Mouse (Mus musculus) adrenal gland, postnatal 10 days (tissue): ENCODE measurements around the gene Nr1h4. TPM values are rescaled to one million over a fixed set of nuclear protein-coding genes. Genes with fewer than 3 reads are reported as not detected.

Experiments
- DNase-seq: peaks from one replicate; pipeline ENCODE4 v3.0.0; 2021; ENCODE audit warnings: mixed read lengths
- total RNA-seq, 2 experiments: library from RNA; stranded (reverse); gene quantifications; 2 replicates each; pipeline ENCODE4 v1.2.3; 2021

Gene Nr1h4
- total RNA-seq, 2 experiments from 2014 or later = 14.5 to 19.2 TPM

DNA sequence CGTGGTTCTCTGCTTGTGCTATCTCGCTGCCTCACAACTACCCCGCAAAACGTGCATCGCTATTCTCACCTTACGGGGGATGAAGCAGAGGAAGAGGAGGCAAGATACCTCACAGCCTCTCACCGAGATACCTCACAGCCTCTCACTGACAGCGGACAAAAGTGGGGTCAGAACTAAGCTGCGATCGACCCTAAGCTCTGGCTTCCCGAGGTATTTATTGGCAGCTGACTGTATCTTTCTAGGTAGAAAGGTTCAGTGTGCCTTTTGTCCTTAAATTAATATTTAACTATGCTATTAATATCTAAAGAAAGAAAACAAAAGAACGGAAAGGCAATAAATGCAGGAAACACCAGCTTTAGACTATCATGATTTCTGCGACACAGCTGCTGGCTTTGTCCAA is 100.6 kb downstream of the Nr1h4 start:
- DNase-seq = no peak

DNA sequence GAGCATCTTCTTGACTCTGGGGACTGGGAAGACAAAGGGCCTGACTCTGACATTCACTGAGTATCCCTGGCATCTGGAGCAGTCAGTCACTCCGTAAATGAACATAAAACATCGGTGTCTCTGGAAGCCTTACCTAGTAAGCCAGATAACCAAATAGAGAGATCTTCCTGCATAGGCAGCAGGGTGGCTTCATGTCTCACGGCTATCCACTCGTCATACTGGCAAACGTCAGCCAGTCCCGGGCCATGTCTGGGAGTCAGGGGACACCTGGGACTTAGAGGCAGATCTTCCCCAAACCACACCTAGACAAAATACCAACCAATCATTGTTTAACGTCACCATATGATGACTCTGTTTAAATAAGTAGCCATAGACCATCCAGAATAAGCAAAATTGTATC is 102.6 kb downstream of the Nr1h4 start:
- no peak for DNase-seq

DNA sequence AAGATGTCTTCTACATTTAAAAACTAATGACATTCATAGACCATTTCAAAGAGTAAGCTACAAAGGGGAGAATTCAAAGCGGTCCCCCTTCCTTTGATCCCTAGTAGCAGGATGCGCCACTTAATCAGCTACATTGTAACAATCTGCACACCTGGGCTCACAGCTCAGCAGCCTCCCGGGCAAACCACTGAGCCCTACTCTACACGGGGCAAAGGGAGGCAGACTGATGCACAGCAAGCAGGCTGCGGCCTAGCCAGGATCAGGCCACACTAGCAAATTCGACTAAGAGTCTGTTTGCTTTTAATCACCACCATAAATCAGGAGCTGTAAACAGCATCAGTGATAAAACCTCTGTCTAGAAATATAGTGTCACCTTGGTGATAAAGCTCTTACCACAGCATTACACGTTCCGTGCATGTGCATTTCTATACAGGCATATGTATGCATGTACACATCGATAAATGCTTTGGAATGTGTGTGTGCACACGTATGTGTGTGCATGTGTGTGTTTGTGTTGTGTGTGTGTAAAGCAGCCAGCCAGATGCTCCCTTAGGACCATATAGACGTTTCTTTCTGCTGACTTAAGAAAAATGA is 108.5 kb downstream of the Nr1h4 start:
- no peak for DNase-seq

DNA sequence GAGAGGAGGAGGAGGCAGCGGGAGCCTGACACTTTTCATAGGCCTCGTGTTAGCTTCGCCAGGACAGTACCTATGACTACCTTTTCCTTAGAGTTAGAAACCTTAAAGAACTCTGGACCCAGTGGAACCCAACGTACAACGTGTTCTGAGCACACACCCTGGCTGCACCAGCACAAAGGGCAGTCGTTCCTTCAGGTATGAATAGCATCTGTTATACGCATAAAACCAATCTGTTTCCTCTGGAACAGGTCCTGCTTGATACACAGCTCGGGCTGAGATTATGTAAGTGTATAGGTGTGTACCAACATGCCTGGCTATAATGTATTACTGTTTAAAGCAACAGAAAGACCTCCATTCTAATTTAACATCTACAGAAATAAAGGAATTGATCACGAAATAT is 109.2 kb downstream of the Nr1h4 start:
- DNase-seq = no peak

- no peak for DNase-seq
These were observed 110.1 kb downstream of the Nr1h4 start for GRCm38 (mm10) chr10:89423164-89423778.

GRCm38 (mm10) chr10:89422504-89423158 is 110.8 kb downstream of the Nr1h4 start:
- no peak for DNase-seq

DNA sequence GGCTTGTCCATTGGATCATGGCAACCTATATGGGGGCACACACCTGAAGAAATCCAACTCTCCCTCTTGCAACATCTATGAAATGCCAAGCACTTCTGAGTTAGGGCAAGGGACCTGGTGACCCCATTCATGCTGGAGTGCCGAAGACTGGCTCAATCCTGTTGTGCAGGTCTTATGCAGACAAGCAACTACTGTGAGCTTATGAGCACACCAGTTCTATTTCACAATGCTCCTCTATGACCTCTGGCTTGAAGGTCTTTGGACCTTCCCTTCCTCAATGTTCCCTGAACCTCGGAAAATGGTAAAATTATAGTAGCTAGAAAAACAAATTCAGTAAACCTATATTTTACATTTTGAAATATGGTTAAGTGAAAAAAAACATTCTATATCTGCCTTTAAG is 115.4 kb downstream of the Nr1h4 start:
- no peak for DNase-seq

- no peak for DNase-seq
These were observed 117.9 kb downstream of the Nr1h4 start for GRCm38 (mm10) chr10:89415478-89415877.

DNA sequence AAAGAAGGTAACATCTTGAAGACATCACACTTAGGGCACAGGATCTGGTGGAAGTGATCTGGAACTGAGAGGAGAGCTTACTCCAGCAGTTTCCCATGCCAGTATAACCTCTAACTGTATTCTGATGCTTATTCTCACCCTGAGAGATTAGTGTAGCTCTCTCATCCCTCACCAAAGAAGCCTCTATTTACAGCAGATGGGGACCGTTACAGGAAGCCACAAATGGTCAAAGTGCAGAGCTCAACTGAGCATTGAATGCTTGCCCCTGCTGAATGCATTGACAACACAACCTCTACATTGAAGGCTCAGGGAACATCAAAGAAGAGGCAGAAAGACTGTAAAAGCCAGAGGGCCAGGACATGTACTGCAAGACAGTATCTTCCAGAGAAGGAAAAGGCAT is 125.8 kb downstream of the Nr1h4 start:
- no peak for DNase-seq

DNA sequence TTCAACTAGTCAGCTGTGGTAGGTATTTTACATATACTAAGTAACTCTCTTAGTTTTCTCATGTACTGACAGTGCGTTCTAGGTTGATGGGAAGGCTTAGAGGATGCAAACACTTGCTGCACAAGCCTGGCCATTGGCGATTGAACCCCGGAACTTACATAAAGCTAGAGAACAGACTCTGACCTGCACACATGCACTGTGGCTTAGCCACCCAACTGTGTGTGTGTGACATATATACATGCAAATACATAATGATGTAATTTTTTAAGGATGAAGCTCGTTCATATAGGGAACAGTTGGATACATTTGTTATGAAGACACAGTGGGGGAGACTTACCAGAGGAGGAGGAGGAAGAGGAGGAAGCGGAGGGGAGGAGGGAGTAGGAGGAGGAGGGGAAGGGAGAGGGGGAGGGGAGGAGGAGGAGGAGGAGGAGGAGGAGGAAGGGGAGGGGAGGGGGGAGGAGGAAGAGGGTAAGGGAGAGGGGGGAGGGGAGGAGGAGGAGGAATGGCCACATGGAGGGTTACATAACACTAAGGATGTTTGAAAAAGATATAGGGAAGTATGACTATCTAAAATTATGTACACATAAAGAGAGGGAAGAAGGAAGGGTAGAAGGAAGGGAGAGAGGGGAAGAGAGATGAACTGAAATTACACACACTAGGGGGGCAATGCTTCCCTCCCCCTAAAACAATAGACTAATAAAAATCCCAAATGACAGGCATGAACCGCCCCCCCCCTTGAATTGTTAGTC is 126.5 kb downstream of the Nr1h4 start:
- DNase-seq = no peak

GRCm38 (mm10) chr10:89404936-89405335 is 128.4 kb downstream of the Nr1h4 start:
- DNase-seq = no peak

Other genes with a start within 250 kb of the Nr1h4 start
- 1 to 10 TPM in 1 of 2 experiments, under 1 TPM in 1; 0.90 to 1.6 TPM for gene Ano4, start 188.8 kb downstream of the Nr1h4 start, total RNA-seq
- 10 to 100 TPM in 1 of 2 experiments, 1 to 10 TPM in 1; 6.8 to 13.3 TPM for gene Gas2l3, start 89.6 kb downstream of the Nr1h4 start, total RNA-seq
- gene Slc17a8, start 87.7 kb upstream of the Nr1h4 start, total RNA-seq = 1 to 10 TPM in 1 of 2 experiments, under 1 TPM in 1; 0.33 to 1.0 TPM
- 10 to 100 TPM; 34.2 to 36.9 TPM for gene Scyl2, start 152.7 kb upstream of the Nr1h4 start, total RNA-seq
- 10 to 100 TPM; 20.6 to 24.5 TPM for gene Actr6, start 198.7 kb upstream of the Nr1h4 start, total RNA-seq
- gene Uhrf1bp1l, start 211.4 kb upstream of the Nr1h4 start, total RNA-seq = 10 to 100 TPM; 47.1 to 52.6 TPM